ENCODE assay signal across 9 mouse cellular contexts in genomic region chr6:112700392-112700791, GRCm38 (mm10). TPM values are rescaled to one million over a fixed set of nuclear protein-coding genes. Genes with fewer than 3 reads are reported as not detected.
DNase-seq lines count a peak whose midpoint lies in the region; ATAC-seq and TF ChIP-seq lines count a peak whose summit lies in the region.
"Had no signal": no experiment of that assay in that cellular context is flagged by ENCODE, and none has a peak within 500 bp of the region (broad histone marks: within the 10 kb centered on the region; RNA-seq: fewer than 3 reads in every experiment).

No protein-coding gene starts in this region.

- H3K27me3 ChIP-seq in midbrain, embryonic 10.5 days (ENCODE audit: low read depth, poor library complexity, severe bottlenecking), result peaks cover 23% of the 10 kb centered on the region
- no peaks in the 10 kb centered on the region for H3K27me3 ChIP-seq in midbrain, embryonic 15.5 days (replicated peaks)
- H3K27me3 ChIP-seq: lung, embryonic 15.5 days had no signal

- H3K4me1 ChIP-seq in midbrain, embryonic 10.5 days, result peaks cover 12% of the 10 kb centered on the region
- peaks cover 10% of the 10 kb centered on the region for H3K4me1 ChIP-seq in midbrain, embryonic 15.5 days
- H3K4me1 ChIP-seq in embryonic fibroblast, embryonic 13.5 days (ENCODE audit: control insufficient read depth, insufficient read depth, low read length), result no peaks in the 10 kb centered on the region

- intact Hi-C loops in left cerebral cortex, adult 2 months (cut with DNase I), result loop anchor here (1.0 to 5.0 kb wide), 2 partner anchors 301 to 602 kb away; no protein-coding TSS in a partner anchor

- H3K4me3 ChIP-seq in midbrain, embryonic 10.5 days, result no peak overlapping the region
- H3K4me3 ChIP-seq in midbrain, embryonic 15.5 days, result no peak overlapping the region
- no peak overlapping the region for H3K4me3 ChIP-seq in embryonic fibroblast, embryonic 13.5 days (ENCODE audit: insufficient read depth, low read length)
- no peak overlapping the region for H3K4me3 ChIP-seq in left cerebral cortex, adult 2 months
- H3K4me3 ChIP-seq: lung, embryonic 15.5 days had no signal

- peak; percentile 25; the same call in 1 of the 2 replicates for TF ChIP-seq CTCF in embryonic fibroblast, embryonic 13.5 days (IDR thresholded peaks at IDR 0.05; ENCODE audit: borderline replicate concordance, insufficient read depth, low read length)
- no peak; the same call in none of the 2 replicates for TF ChIP-seq CTCF in left cerebral cortex, adult 2 months (IDR thresholded peaks at IDR 0.05)

- no peak overlapping the region for H3K4me2 ChIP-seq in midbrain, embryonic 15.5 days
- H3K4me2 ChIP-seq: lung, embryonic 15.5 days had no signal

- DNase-seq in CD4-positive, CD25-positive, alpha-beta regulatory T cell, adult 2 months (ENCODE audit: low read depth, low spot score), result peak; percentile 73
- peak; percentile 47 for DNase-seq in midbrain, embryonic 10.5 days (ENCODE audit: low spot score)
- peak; percentile 54 to 72 for DNase-seq in adrenal gland, postnatal 36 days
- DNase-seq in left cerebral cortex, adult 2 months (ENCODE audit: extremely low spot score in 1 of 2, low spot score in 2 of 2), result peak; percentile 45 to 63
- DNase-seq in retina, embryonic 14.5 days (ENCODE audit: low spot score), result peak; percentile 81

- H3K36me3 ChIP-seq in midbrain, embryonic 10.5 days, result no peaks in the 10 kb centered on the region
- H3K36me3 ChIP-seq in midbrain, embryonic 15.5 days (replicated peaks), result no peaks in the 10 kb centered on the region
- H3K36me3 ChIP-seq: lung, embryonic 15.5 days had no signal

- no peak for ATAC-seq in CD4-positive, CD25-positive, alpha-beta regulatory T cell, adult 4 months
- no peak for ATAC-seq in midbrain, embryonic 15.5 days (replicated peaks)

- 0% methylated on average over 1 of the region's 1 CpGs for WGBS in midbrain, embryonic 10.5 days
- 0% methylated on average over 1 of the region's 1 CpGs for WGBS in midbrain, embryonic 15.5 days

- H3K27ac ChIP-seq in midbrain, embryonic 10.5 days (replicated peaks), result 0 out of 2 replicates have a peak overlapping the region, but pooled peaks have one; percentile 50
- no peak overlapping the region for H3K27ac ChIP-seq in midbrain, embryonic 15.5 days
- no peak overlapping the region for H3K27ac ChIP-seq in embryonic fibroblast, embryonic 13.5 days (ENCODE audit: insufficient read depth, low read length)
- H3K27ac ChIP-seq in left cerebral cortex, adult 2 months, result no peak overlapping the region
- H3K27ac ChIP-seq: lung, embryonic 15.5 days had no signal

- peaks cover 6% of the 10 kb centered on the region; the same call in 1 of the 2 replicates for H3K9me3 ChIP-seq in midbrain, embryonic 10.5 days (replicated peaks)
- H3K9me3 ChIP-seq in midbrain, embryonic 15.5 days, result no peaks in the 10 kb centered on the region
- H3K9me3 ChIP-seq: lung, embryonic 15.5 days had no signal

- no peak for TF ChIP-seq POLR2A in embryonic fibroblast, embryonic 13.5 days (IDR thresholded peaks at IDR 0.05; ENCODE audit: low read depth, low read length)

- no peak overlapping the region for H3K9ac ChIP-seq in midbrain, embryonic 15.5 days
- H3K9ac ChIP-seq: lung, embryonic 15.5 days had no signal

RNA-seq across cellular contexts. Expression of gene Rad18, which starts 3.9 kb away (rescaled TPM):
- polyA plus RNA-seq in CD4-positive, CD25-positive, alpha-beta regulatory T cell, adult 4 months (2017; shearing (Covaris generic)), result 10 to 100 TPM; 40.4 to 56.2 TPM
- polyA plus RNA-seq in midbrain, embryonic 10.5 days (2016; fragmentation: Nextera tagmentation; extraction: Ambion mirVana), result 50.0 and 54.2 TPM in 2 replicates
- polyA plus RNA-seq in midbrain, embryonic 15.5 days (2015; fragmentation: Nextera tagmentation; extraction: Ambion mirVana), result 13.1 and 13.4 TPM in 2 replicates
- 1 to 10 TPM; 7.3 to 9.8 TPM for total RNA-seq in adrenal gland, postnatal 36 days (2021)
- polyA plus RNA-seq in embryonic fibroblast, embryonic 13.5 days (2011; ENCODE audit: insufficient read length, low read depth, missing spikeins), result 26.4 and 32.9 TPM in 2 replicates
- total RNA-seq in left cerebral cortex, adult 2 months (2021), result 1 to 10 TPM; 7.2 TPM
